ENCODE assay signal across 22 mouse cellular contexts in the genomic region with DNA sequence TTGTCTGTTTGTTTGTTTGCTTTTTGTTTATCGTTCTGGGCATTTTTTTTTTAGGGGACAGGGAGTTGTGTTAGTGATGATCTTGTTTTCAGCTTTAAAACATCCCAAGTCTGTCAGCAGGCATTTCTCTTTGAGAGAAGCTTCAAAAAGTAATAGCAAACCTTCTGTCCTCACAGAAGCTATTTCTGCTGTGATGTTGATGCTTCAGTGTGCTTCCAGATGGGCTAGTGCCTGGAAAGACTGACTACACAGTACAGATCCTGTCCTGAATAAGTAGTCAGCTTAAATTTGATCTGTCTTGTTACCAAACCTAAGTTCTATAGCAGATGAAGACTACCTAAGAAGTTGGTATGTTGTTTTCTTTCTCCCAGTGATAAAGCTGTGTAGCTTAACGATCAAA.
DNase-seq lines count a peak whose midpoint lies in the region; ATAC-seq lines count a peak whose summit lies in the region.
"Had no signal": no experiment of that assay in that cellular context is flagged by ENCODE, and none has a peak within 500 bp of the region (broad histone marks: within the 10 kb centered on the region; RNA-seq: fewer than 3 reads in every experiment).

No protein-coding gene starts in this region.

- H3K4me3 ChIP-seq in forebrain, embryonic 15.5 days: no peak overlapping the region

- H3K27ac ChIP-seq in forebrain, embryonic 15.5 days (replicated peaks): no peak overlapping the region

- no peak overlapping the region for H3K4me2 ChIP-seq in forebrain, embryonic 15.5 days (replicated peaks)

- DNase-seq in frontal cortex, postnatal 10 days (ENCODE audit: low spot score in 2 of 2): no peak
- DNase-seq in brain, adult 2 months (ENCODE audit: low read depth, low spot score): peak; percentile 36
- peak; percentile 8 for DNase-seq in telencephalon, adult 2 months (ENCODE audit: low read depth, low spot score)
- no peak for DNase-seq in gastrocnemius, postnatal 25 days
- DNase-seq: adrenal gland, adult 2 months; adrenal gland, adult 8-10 months; adrenal gland, postnatal 10 days; adrenal gland, postnatal 14 days; adrenal gland, postnatal 25 days; adrenal gland, postnatal 36 days; B cell, adult 2 months; cerebellum, adult 11 months; cerebellum, adult 11-12 months; cerebellum, adult 18-20 months; cerebellum, adult 2 months had no signal

- peak; percentile 95 for ATAC-seq in frontal cortex, adult (ENCODE audit: low TSS enrichment)
- no peak for ATAC-seq in forebrain, embryonic 15.5 days (replicated peaks)
- ATAC-seq: activated CD4-positive, CD25-positive, alpha-beta regulatory T cell, adult 4 months; CD4-positive, CD25-positive, alpha-beta regulatory T cell, adult 4 months; Patski had no signal

- no peaks in the 10 kb centered on the region for H3K36me3 ChIP-seq in forebrain, embryonic 15.5 days
- H3K36me3 ChIP-seq: G1E had no signal

- H3K4me1 ChIP-seq in forebrain, embryonic 15.5 days: no peaks in the 10 kb centered on the region

- WGBS in forebrain, embryonic 15.5 days: 91% methylated on average over 2 of the region's 2 CpGs

- no peak overlapping the region for H3K9ac ChIP-seq in forebrain, embryonic 15.5 days (replicated peaks)

- no peaks in the 10 kb centered on the region for H3K9me3 ChIP-seq in forebrain, embryonic 15.5 days
- H3K9me3 ChIP-seq: G1E had no signal

- H3K27me3 ChIP-seq in forebrain, embryonic 15.5 days: no peaks in the 10 kb centered on the region
- H3K27me3 ChIP-seq: CH12.LX had no signal

Comparison
In these comparisons a context has a peak if more than half of its experiments do, and no peak if none do; other contexts are left out.
1. DNase-seq: peak in brain, adult 2 months (single experiment) and telencephalon, adult 2 months (single experiment); none in frontal cortex, postnatal 10 days (0 of 2) and gastrocnemius, postnatal 25 days (single experiment).